Mouse (Mus musculus): ENCODE measurements at regions not wholly inside any gene's neighbourhood (a gene's known extent, or its start where the extent isn't known, plus 50 kb on each side); places are given as distances from the start of the nearest gene placed in this dataset.

DNA sequence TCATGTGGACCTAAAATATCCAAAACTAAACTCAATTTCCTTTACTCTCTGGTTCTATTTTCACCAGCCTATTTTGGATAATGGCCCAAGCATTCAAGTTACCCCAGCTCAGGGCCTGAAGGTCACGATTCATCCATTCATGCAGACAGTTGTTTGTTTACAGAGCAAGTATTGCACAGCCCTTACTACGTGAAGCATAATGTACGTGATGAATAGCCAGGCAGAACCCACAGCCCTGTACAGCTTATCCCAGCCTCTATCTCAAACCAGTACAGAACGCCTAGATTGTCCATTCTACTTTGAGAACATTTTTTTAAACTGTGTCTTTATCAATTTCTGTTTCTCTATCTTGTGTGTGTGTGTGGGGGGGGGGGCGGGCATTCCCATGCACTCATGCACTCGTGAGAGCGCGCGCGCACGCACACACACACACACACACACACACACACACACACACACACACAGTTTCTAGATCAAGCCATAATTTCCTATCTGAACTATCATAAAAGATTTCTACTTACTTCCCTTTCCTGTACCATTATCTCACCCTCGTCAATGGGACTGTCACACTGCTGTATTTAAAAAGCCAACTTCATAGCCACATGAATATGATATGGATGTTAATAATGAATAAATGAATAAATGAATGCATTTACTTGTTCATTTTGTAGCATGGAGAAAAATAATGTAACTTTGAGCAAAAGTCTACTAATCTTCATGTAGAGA is 180.3 kb upstream of the Bmp2 start:
- DNase-seq, result no peak

DNA sequence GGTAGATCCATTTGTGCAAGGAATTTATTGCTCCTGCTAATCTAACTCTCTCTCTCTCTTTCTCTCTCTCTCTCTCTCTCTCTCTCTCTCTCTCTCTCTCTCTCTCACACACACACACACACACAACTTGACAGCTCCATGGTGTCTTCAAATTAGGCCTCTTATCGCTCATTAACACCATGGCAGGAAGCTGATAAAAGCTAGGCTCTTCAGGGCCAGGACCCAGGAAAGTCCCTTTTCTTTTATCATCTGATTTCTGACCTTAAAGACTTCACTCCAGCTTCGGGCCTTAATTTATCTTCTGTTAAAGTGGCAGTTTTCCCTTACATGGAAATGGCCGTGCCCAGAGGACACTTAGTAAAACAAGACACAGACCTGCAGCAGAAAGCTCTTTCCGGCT is 178.4 kb upstream of the Bmp2 start:
- no peak for DNase-seq

DNA sequence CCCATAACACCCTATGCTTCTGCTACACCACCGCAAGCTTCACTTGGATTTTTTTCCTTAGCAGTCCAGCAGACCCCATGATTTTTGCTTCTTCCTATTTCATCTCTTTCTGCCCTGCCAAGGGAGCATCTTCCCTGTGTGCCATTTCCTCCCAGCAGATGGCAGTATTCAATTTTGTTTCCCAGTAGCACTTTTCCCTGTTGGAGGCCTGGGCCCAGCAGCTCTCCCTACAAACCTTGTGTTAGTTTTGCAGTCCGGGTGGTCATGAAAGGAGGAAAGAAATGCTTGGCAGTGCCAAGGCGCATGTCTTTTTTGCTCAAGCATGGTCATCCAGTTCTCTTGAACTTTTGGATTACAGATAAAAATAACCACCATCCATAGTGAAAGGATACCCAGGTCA is 170.9 kb upstream of the Bmp2 start:
- DNase-seq, result no peak

DNA sequence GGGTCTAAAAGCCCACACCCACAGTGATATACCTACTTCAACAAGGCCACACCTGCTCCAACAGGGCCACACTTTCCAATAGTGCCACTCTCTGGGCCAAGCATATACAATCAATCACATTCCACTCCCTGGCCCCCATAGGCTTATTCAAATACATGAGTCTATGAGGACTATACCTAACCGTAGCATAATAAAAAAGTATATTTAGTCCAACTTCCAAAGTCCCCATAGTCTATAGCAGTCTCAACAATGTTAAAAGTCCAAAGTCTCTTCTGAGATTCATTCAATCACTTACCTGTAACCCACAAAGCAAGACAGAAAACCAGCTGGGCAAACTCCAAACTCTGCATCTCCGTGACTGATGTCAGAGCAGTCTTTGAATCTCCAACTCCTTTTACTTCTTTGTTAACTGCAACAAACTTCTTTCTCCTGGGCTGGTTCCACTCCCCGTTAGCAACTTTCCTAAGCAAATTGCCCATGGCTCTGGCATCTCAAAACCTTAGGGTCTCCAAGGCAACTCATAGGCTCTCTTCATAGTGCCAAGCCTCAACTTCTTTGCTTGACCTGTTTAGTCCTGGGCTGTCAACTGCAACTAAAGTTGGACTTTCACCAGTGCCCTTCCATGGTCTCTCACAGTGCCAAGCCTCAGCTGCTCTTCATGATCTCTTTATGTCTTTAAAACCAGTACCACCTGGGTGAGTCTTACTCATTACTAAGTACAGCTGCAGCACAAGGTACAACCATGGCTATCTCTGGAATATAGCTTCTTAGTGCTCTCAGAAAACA is 168.6 kb upstream of the Bmp2 start:
- no peak for DNase-seq

DNA sequence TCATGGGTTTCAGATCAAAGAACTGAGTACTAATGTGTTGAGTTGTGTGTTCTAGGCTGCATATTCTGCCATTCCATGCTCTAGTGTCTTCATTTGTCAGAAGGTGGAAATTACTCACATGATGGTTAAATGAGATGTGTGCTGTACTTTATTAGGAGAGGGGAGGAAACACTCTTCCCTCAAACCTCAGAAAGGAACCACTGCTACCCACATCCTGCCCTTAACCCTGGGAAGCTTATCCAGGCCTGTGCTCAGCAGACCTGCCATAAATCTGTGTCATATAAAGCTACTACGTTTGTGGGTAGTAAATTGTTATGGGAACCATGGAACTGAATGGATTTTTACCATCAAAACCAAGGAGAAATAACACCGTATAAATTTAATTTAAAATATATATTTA is 166.7 kb upstream of the Bmp2 start:
- no peak for DNase-seq

DNA sequence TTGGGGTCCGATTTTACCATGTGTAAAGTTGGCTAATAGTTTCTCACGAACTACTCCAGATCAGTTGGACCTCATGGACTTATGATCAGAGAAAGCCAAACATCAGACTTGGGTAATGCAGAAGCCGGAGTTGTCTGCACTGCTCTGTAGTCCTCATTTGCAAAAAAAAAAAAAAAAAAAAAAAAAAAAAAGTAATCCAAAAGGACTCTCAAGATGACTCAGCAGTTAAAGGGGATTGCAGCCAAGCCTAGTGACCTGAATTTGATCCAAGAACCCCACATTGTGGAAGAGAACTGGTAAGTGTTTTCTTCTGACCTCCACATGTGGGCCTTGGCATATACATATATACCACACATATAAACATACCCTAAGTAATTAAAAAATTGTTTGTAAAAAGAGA is 164.6 kb upstream of the Bmp2 start:
- no peak for DNase-seq

DNA sequence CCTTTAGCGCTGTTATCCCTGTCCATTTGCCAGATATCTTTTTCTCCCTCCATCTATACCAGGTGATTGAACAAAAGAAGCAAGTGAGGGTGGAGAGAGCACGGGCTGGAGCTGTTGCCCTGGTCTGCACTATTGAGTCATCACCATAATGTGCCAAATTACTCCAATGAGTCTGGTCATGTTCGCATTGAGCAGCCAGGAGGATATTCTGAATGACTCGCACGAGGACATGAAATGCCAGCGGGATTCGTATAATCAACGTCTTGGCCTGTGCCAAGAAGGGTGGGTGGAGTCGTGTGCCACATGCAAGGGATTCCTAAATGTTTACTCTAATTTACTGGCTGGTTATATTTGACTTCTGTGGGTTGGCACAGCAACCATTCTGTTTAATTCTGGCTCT is 159.7 kb upstream of the Bmp2 start:
- DNase-seq, result no peak

DNA sequence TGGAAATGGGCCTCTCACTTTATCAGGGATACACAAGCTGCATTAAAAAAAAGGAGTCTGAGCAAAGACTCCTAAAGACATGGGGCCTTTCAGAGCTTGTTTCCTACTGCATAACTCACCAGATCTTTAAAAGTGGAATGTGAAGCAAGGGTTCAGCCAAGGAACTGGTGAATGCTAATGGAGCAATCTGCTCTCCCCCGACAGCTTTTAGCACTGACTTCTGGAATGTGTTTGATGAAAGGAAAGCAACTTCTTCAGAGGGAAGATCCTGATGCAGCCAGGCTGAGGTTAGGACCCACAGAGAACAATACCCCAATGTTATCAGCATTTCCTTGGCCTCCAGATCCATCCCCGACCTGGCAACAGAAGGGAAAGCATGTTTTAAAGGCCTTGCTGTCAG is 154.4 kb upstream of the Bmp2 start:
- DNase-seq, result no peak

DNA sequence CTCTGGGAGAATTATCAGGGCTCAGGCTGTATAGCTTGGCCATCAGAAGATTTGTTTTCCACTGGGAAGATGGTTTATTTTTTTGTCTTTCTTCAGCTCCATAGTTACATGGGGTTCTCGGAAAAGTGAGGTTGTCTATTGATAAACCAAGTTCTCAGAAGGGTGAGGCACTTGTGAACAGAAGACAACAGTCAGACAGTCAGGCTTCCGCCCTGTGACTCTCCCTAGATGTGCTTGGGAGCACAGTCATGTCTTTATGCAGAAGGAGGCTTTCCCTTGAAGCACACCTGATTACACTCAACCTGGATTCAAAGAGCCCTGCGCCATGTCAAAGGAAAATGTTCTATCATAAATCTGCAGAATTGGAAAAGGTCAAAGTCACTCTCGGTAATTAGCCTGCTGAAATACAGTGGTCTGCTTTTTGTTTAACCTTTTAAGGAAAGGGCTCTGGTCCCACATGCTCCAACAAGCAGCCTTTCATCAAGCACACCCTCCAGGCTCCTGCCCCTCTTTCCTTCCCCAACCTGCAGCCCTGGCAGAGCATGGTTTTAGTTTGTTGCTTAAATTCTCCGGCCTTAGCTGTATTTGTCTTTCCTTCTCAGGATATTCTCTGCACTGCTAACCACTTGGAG is 152.8 kb upstream of the Bmp2 start:
- DNase-seq, result no peak

DNA sequence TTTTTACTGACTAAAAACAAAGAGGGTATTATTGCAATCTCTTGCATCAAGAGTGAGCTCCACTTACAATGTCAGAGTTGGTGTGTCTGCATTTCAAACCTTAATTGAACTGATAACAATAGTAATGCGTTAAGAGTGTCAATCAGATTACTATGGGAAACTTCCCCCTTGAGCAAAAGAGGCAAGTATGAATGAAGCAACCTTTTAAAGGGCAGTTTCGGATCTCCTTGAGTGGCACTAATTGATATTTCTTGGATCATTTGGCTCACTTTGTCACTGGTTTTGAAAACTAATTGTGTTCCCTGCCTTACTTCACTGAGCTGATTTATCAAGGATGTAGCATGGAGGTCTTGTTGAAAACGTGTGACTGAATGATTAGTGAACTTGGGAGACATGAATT is 151.0 kb upstream of the Bmp2 start:
- DNase-seq, result no peak

DNA sequence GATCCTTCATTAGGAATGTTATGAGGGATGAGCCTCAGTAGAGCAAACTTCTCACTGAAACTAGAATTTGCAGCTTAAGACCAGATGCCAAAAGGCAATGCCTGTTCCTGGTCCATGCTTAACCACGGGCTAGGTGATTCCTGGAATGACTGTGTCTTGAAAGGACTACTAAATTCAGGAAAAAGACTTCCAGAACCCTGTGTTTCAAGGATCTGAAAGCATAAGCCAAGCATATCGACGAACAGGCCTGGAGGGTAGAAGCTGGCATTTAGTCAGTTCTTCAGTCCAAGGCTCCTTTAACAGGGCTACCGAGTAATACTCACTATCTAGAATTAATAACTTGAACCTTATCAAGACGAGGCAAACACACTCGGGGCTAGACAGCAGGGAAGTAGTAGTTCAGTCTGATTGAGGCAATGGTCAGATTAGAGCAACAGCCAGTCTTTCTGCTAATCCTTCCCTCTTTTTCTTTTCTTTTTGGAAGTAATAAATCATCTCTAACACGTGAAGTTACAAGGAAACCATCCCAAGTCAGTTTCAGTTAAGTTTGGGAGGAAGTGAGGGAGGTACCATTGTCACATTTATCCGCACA is 134.9 kb upstream of the Bmp2 start:
- DNase-seq, result no peak

DNA sequence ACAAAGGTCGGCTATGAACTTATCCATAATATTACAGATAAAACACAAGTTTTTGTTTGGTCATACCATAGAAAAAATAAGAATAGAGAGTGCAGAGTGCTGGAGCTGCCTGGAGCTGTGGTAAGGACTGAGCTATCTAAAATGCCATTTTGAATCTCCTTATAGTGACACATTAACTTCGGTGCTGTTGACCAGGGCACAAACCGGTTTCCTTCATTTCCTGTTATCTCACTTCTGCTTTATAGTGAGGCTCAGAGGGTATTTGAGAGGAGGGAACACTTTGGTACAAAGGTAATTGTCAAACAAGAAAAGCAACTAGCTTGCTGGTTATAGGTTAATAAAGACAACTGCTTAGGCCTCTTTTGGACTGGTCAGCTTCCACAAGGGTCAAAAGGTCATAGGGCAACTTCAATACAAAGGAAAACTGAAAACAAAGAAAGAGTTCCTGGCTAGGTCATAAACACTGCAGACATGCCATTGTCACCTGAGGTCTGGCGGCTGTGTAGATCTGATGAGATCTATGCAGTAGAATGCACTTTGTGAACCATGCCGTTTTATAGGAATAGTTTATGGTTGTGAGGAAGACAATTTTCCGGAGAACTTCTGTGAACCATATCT is 132.2 kb upstream of the Bmp2 start:
- DNase-seq, result no peak

DNA sequence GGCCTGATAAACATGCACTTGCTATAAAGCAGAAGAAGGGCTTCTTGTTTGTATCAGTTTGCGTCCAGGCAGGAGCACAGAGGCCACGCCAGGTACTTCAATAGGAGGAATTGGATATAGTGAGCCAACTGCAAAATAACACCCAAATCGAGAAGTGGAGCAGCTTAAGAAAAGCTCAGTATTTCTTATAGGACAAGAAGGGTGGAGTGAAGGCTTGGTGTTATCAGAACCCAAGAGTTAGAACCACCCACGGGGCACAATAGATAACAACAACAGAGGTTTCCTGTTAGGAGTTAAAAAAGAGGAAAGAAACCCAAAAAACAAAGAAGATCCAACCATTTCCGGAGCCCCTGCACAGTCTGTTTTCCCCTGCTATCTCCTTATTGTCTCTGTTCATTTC is 126.4 kb upstream of the Bmp2 start:
- no peak for DNase-seq

DNA sequence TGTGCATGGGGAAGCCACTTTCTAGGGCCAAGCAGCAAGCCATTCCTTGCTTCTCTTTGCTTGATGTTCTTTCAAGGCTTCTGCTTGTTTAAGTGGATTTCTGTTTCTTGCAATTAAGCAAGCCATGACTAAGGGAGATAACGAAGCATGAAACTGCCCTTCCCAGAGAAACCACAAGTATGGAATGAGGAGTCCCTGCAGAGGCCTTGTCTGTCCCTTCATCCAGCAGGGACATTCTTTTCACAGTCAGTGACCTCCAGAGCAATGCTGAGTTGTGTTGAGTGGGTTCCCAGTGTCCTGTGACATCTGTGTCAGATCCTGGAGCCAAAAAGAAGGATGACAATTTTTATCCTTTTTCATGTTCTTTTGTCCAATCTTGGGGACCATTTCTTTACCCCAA is 124.9 kb upstream of the Bmp2 start:
- no peak for DNase-seq

DNA sequence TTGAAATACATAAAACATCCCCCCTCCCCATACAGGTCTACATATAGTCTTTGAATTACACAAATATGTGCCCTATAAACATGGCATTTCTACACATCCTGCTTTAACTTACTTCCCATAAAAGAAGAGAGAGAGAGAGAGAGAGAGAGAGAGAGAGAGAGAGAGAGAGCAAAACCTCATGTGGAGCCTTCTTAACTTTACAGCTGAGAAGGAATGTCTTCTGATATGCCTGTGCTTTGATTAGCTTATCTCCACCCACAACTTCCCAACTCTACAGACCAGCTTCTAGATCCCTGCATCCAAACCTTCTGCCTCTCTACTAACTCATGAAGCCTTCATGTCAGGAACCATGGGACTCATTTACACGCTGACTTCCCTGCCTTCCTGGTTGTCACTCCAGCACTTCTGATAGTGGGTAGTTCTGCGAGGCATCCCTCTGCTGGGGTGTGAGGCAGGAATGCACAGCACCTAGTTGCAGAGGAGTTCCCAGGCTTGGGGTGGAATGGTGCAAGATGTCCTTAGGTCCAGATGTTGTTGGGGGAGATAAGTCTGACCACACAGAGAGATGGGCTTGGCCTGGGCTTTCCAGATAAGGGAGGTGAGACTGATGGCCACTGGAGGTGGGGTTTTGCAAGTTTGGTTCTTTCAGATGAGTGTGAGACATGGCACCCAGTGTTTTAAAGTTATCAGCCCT is 122.4 kb upstream of the Bmp2 start:
- DNase-seq, result no peak

DNA sequence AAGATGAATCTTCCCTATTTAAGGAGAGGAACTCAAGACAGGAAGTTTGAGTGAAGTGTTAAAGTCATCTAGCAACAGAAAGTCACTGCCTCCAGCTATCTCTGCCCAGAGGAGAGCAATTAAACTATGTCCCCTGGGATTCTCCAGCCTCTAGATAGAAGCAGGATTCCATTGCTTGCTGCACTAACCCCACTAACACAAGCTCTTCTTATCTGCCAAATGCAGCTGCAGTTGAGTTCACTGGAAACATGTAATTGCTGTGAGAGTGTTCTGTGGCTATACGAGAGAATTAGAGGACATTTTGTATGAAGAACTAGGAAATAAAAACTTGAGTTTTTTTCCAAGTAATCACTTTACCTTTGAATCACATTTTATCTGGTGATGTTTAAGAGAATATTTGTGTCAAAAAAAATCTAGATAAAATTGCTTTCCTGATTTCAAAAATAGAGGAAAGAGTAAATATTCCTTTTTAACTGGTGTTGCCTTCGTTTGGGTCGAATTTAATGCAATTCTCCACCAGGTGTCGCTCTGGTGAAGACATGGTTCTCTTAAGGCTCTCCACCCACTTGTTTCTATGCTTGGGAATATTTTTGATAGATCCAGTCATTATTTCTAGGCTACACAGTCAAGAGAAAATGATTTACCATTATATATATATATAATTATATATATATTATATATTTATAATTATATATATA is 121.1 kb upstream of the Bmp2 start:
- no peak for DNase-seq

DNA sequence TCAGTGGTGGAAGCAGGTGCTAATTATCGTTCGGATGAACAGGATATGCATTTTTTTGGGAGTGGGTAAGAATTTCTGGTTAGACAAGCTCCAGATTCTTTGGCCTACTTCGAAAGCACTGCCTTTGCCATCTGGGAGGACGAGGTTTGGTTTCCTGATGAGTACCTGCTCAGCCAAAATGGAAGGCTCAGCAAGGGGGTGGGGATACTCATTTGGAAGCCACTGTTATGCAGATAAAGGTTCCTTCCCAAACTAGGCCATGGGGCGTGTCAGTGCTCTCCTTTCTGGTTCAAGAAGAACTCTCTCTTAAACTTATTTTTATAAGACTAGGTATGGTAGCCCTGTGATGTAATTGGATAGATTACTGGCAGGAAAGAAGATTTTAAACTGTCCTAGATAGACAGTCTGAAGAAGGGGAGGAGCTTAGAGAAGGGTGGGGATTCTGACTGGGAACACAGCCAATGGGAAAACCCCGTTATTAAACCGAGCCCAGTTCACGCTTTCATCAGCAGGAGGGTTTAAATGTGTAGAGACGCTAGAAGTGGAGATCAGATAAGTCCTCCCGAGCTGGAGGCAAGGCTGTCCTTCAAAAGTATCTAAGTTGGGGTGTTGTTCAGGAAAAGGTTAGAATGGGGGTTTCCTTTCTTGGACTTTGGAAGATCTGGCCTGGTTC is 119.7 kb upstream of the Bmp2 start:
- no peak for DNase-seq

DNA sequence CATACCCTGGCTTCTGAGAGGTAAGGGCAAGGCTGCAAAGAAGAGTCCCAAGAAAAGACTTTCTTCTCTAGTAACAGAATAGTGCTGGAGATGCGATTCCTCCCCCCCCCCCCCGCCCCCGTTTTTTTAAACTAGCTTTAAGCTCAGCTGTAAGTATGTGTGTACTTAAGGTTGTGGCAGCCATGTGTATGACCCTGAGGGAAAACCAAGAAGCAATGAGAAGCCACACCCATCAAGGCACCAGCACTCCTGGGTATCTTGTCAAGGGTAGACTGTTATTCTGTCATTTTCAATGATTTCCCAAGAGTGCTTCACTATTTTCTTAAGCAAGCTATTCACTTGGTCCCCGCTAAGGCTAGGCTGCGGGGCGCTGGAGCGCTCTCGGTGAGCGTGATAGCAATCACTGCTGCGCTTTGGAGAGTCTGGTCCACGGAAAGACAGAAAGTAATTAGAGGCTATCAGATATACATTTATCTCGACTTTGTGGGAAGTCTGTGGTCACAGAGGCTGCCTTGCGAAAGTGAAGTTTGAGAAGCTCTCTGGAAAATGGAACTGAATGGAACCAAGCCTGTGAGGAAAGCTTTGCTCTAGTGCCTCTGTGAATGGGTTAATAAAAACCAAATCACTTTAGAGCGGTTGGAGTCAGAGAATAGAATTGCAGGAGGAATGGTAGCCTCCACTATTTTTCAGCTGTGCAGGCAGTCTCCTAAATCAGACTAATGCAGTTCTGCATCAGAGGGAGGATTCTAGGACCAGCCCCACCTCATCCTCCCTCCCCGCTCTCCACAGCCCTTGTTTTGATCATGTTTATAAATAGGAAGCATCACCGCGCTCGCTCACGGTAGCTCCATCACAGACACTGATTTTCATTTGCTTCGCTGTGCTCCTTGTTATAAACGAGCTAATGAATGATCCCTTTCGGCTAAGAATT is 114.8 kb upstream of the Bmp2 start:
- no peak for DNase-seq

DNA sequence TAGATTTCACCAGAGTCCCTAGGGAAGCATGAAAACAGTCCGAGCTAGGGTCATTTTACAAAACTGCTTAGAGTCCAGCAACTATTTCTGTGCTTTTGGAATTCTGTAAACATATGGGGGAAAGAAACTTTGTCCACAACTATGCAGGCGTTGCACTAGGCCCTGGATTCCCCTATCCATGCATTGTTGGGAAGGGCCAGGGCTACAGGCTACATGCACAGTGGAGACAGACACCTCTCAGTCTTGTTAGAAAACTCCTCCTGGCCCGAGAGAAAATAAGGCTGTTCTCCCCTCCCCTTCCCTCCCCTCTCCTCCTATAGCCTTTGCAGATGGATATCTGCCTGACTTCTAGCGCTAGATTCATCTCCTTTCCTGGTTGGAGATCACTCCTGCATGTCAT is 113.9 kb upstream of the Bmp2 start:
- DNase-seq, result no peak

DNA sequence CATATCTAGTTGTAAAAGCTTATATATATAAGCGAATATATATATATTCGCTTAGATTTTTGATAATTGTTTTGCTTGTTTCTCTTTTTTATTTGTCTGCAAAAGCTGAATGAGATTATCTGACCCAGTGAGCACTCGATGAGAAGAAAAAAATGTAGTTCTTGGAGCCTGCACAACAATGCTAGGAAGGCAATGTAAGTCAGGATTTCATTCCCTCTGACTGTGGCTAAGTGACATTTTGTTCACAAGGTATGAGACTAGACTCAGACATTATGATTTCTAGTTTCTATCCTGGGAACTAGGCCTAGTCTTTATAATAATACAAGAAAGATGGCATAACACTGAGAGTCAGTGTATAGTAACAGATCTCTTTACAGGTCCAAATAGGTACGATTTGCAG is 108.9 kb upstream of the Bmp2 start:
- DNase-seq, result no peak
